23 mouse cellular contexts compared by ENCODE assay signal in the genomic region with DNA sequence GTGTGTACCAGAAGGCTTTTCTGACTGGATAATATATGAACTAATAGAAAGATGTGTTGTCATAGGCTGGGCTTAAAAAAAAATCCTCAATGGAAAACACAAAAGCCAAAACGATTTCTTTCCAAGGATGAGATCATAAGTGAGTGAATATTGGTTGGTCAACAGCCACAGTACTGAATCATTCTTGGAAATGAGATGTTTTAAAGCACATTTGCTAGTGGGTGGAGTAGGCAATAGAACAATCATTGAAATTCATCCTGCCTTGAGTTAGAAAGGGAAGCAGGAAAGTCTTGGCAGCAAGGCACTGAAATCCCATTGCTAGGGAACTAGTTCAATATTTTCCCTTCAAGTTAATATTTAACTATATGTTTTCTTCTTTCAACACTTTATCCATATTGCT.
A peak's percentile ranks its signal among the peaks of the same experiment; 100 is the strongest.
DNase-seq lines count a peak whose midpoint lies in the region; ATAC-seq and TF ChIP-seq lines count a peak whose summit lies in the region.
"Had no signal": no experiment of that assay in that cellular context is flagged by ENCODE, and none has a peak within 500 bp of the region (broad histone marks: within the 10 kb centered on the region; RNA-seq: fewer than 3 reads in every experiment).

No protein-coding gene starts in this region.

- no peaks in the 10 kb centered on the region for H3K27me3 ChIP-seq in heart, embryonic 10.5 days (ENCODE audit: insufficient read depth, poor library complexity, severe bottlenecking)
- no peaks in the 10 kb centered on the region for H3K27me3 ChIP-seq in limb, embryonic 14.5 days (ENCODE audit: control insufficient read depth, insufficient read depth, low read length)
- H3K27me3 ChIP-seq in limb, embryonic 10.5 days (ENCODE audit: low read depth, poor library complexity, severe bottlenecking), result no peaks in the 10 kb centered on the region
- H3K27me3 ChIP-seq in liver, postnatal 0 days (ENCODE audit: insufficient read depth, low read length), result no peaks in the 10 kb centered on the region
- H3K27me3 ChIP-seq: heart, embryonic 13.5 days; limb, embryonic 15.5 days; stomach, embryonic 15.5 days had no signal

- DNase-seq in heart, adult 9 months (ENCODE audit: low spot score in 2 of 2), result peak; percentile 6 to 12
- DNase-seq in heart, embryonic 10.5 days (ENCODE audit: low spot score), result no peak
- DNase-seq in limb, embryonic 14.5 days (ENCODE audit: low spot score), result peak; percentile 38
- DNase-seq in limb, embryonic 10.5 days (ENCODE audit: low spot score), result no peak
- peak; percentile 46 for DNase-seq in large intestine, adult 2 months (ENCODE audit: low read depth, low spot score)
- no peak for DNase-seq in liver, postnatal 0 days
- no peak for DNase-seq in cerebellum, adult 11 months
- DNase-seq: adrenal gland, postnatal 14 days; cerebellum, adult 11-12 months; cerebellum, postnatal 25 days; embryo, embryonic 11 days; gastrocnemius, postnatal 14 days; kidney, adult 8-10 months; lung, adult 18-20 months; lung, postnatal 4 days; right cerebral cortex, postnatal 25 days had no signal

- H3K4me3 ChIP-seq in heart, embryonic 10.5 days, result no peak overlapping the region
- H3K4me3 ChIP-seq in limb, embryonic 14.5 days (replicated peaks; ENCODE audit: low read length), result no peak overlapping the region
- no peak overlapping the region for H3K4me3 ChIP-seq in limb, embryonic 10.5 days
- no peak overlapping the region for H3K4me3 ChIP-seq in liver, postnatal 0 days (ENCODE audit: low read depth, low read length)
- H3K4me3 ChIP-seq: forebrain, embryonic 10.5 days; heart, embryonic 13.5 days; hindbrain, embryonic 10.5 days; limb, embryonic 15.5 days; stomach, embryonic 15.5 days had no signal

- no peak for TF ChIP-seq EP300 in liver, postnatal 0 days (IDR thresholded peaks at IDR 0.05; ENCODE audit: low read depth)

- H3K4me2 ChIP-seq in limb, embryonic 14.5 days (replicated peaks; ENCODE audit: low read depth, low read length, severe bottlenecking), result no peak overlapping the region
- no peak overlapping the region for H3K4me2 ChIP-seq in liver, postnatal 0 days (ENCODE audit: low read depth, low read length)
- H3K4me2 ChIP-seq: heart, embryonic 13.5 days; limb, embryonic 15.5 days; stomach, embryonic 15.5 days had no signal

- H3K9ac ChIP-seq in limb, embryonic 14.5 days (ENCODE audit: low read depth, low read length, severe bottlenecking), result no peak overlapping the region
- no peak overlapping the region for H3K9ac ChIP-seq in liver, postnatal 0 days (replicated peaks)
- H3K9ac ChIP-seq: heart, embryonic 13.5 days; limb, embryonic 15.5 days; stomach, embryonic 15.5 days had no signal

- whole genome bisulfite sequencing in heart, embryonic 10.5 days, result 78% methylated on average over 1 of the region's 1 CpGs
- 64% methylated on average over 1 of the region's 1 CpGs for WGBS in limb, embryonic 14.5 days
- WGBS in limb, embryonic 10.5 days, result 84% methylated on average over 1 of the region's 1 CpGs
- WGBS in large intestine, adult 2 months, result 14% methylated on average over 1 of the region's 1 CpGs
- WGBS in liver, postnatal 0 days (ENCODE audit: insufficient replicate concordance), result 33% methylated on average over 1 of the region's 1 CpGs

- no peak for TF ChIP-seq POLR2A in limb, embryonic 14.5 days (IDR thresholded peaks at IDR 0.05; ENCODE audit: borderline replicate concordance, extremely low read depth, insufficient read depth, insufficient read length)

- H3K9me3 ChIP-seq in heart, embryonic 10.5 days, result no peaks in the 10 kb centered on the region
- H3K9me3 ChIP-seq in limb, embryonic 14.5 days (ENCODE audit: control insufficient read depth, low read length), result no peaks in the 10 kb centered on the region
- no peaks in the 10 kb centered on the region for H3K9me3 ChIP-seq in limb, embryonic 10.5 days (replicated peaks)
- no peaks in the 10 kb centered on the region for H3K9me3 ChIP-seq in liver, postnatal 0 days (ENCODE audit: low read length)
- H3K9me3 ChIP-seq: forebrain, embryonic 10.5 days; heart, embryonic 13.5 days; hindbrain, embryonic 10.5 days; limb, embryonic 15.5 days; stomach, embryonic 15.5 days had no signal

- TF ChIP-seq CTCF in liver, postnatal 0 days (IDR thresholded peaks at IDR 0.05; ENCODE audit: low read depth), result no peak

- H3K4me1 ChIP-seq in heart, embryonic 10.5 days, result no peaks in the 10 kb centered on the region
- H3K4me1 ChIP-seq in limb, embryonic 14.5 days (ENCODE audit: control insufficient read depth, insufficient read depth, low read length), result no peaks in the 10 kb centered on the region
- H3K4me1 ChIP-seq in limb, embryonic 10.5 days, result no peaks in the 10 kb centered on the region
- H3K4me1 ChIP-seq in liver, postnatal 0 days (ENCODE audit: insufficient read depth), result no peaks in the 10 kb centered on the region
- H3K4me1 ChIP-seq: heart, embryonic 13.5 days; limb, embryonic 15.5 days; stomach, embryonic 15.5 days had no signal

- H3K36me3 ChIP-seq in heart, embryonic 10.5 days, result no peaks in the 10 kb centered on the region
- H3K36me3 ChIP-seq in limb, embryonic 14.5 days (ENCODE audit: control insufficient read depth, insufficient read depth, low read length), result no peaks in the 10 kb centered on the region
- H3K36me3 ChIP-seq in limb, embryonic 10.5 days, result no peaks in the 10 kb centered on the region
- H3K36me3 ChIP-seq in liver, postnatal 0 days (replicated peaks; ENCODE audit: insufficient read depth, low read length), result no peaks in the 10 kb centered on the region
- H3K36me3 ChIP-seq: forebrain, embryonic 10.5 days; heart, embryonic 13.5 days; hindbrain, embryonic 10.5 days; limb, embryonic 15.5 days; stomach, embryonic 15.5 days had no signal

- no peak for ATAC-seq in limb, embryonic 14.5 days (ENCODE audit: low FRiP score, low read depth)
- ATAC-seq in liver, postnatal 0 days, result no peak
- ATAC-seq: midbrain, embryonic 16.5 days; Patski had no signal

- no peak overlapping the region for H3K27ac ChIP-seq in heart, embryonic 10.5 days
- no peak overlapping the region for H3K27ac ChIP-seq in limb, embryonic 14.5 days (replicated peaks; ENCODE audit: low read depth, low read length)
- H3K27ac ChIP-seq in limb, embryonic 10.5 days, result no peak overlapping the region
- no peak overlapping the region for H3K27ac ChIP-seq in liver, postnatal 0 days (ENCODE audit: low read depth)
- H3K27ac ChIP-seq: forebrain, embryonic 10.5 days; heart, embryonic 13.5 days; hindbrain, embryonic 10.5 days; limb, embryonic 15.5 days; stomach, embryonic 15.5 days had no signal

Comparison
In these comparisons a context has a peak if more than half of its experiments do, and no peak if none do; other contexts are left out.
1. DNase-seq: peak in heart, adult 9 months (2 of 2), limb, embryonic 14.5 days (single experiment) and large intestine, adult 2 months (single experiment); none in heart, embryonic 10.5 days (single experiment), limb, embryonic 10.5 days (single experiment), liver, postnatal 0 days (single experiment) and cerebellum, adult 11 months (single experiment).